Mouse (Mus musculus): ENCODE data around the gene Tuba1a. TPM values are rescaled to one million over a fixed set of nuclear protein-coding genes. Genes with fewer than 3 reads are reported as not detected.
A peak's percentile ranks its signal among the peaks of the same experiment; 100 is the strongest.

The Tuba1a gene
- polyA plus RNA-seq, 1 experiment from 2014 or later = 16,831 TPM

- no peak for ATAC-seq
- Histone ChIP-seq H3K4me2 (ENCODE audit: low read length) (peak overlapping the region; percentile 89), H3K4me1 (replicated peaks; ENCODE audit: control insufficient read depth, insufficient read depth, low read length) (peaks cover 13% of the 10 kb centered on the region), H3K36me3 (ENCODE audit: control insufficient read depth, insufficient read depth) (peaks cover 3% of the 10 kb centered on the region; the same call in 1 of the 2 replicates), H3K9ac (replicated peaks; ENCODE audit: low read depth, low read length) (peak overlapping the region; percentile 54), H3K9me3 (ENCODE audit: control insufficient read depth, low read length) (no peaks in the 10 kb centered on the region), H3K4me3 (replicated peaks; ENCODE audit: low read length) (peak overlapping the region; percentile 42), H3K27ac (ENCODE audit: low read length) (peak overlapping the region; percentile 20), H3K27me3 (replicated peaks; ENCODE audit: control insufficient read depth, insufficient read depth, low read length) (no peaks in the 10 kb centered on the region)
- WGBS = 61% methylated on average over 6 of the region's 6 CpGs
These were observed 4.5 kb downstream of the Tuba1a start for GRCm38 (mm10) chr15:98948857-98949606.

- H3K9me3 ChIP-seq (ENCODE audit: control insufficient read depth, low read length) = no peaks in the 10 kb centered on the region
- H3K27ac ChIP-seq (ENCODE audit: low read length) = peak overlapping the region; percentile 56; the same call in 1 of the 2 replicates
- no peak for ATAC-seq
These were observed 5.1 kb downstream of the Tuba1a start for GRCm38 (mm10) chr15:98948382-98948781.

GRCm38 (mm10) chr15:98947884-98948283, 5.6 kb downstream of the Tuba1a start:
- 44% methylated on average over 3 of the region's 3 CpGs for WGBS
- peak overlapping the region; percentile 89 for H3K4me2 ChIP-seq (ENCODE audit: low read length)
- peaks cover 13% of the 10 kb centered on the region for H3K4me1 ChIP-seq (replicated peaks; ENCODE audit: control insufficient read depth, insufficient read depth, low read length)
- no peaks in the 10 kb centered on the region for H3K9me3 ChIP-seq (ENCODE audit: control insufficient read depth, low read length)
- no peak overlapping the region; the same call in 1 of the 2 replicates for H3K4me3 ChIP-seq (replicated peaks; ENCODE audit: low read length)
- H3K27ac ChIP-seq (ENCODE audit: low read length) = peak overlapping the region; percentile 56; the same call in 1 of the 2 replicates
- peak overlapping the region; percentile 29; the same call in 1 of the 2 replicates for H3K9ac ChIP-seq (replicated peaks; ENCODE audit: low read depth, low read length)
- H3K36me3 ChIP-seq (ENCODE audit: control insufficient read depth, insufficient read depth) = peaks cover 3% of the 10 kb centered on the region; the same call in 1 of the 2 replicates
- no peak for ATAC-seq
- no peaks in the 10 kb centered on the region for H3K27me3 ChIP-seq (replicated peaks; ENCODE audit: control insufficient read depth, insufficient read depth, low read length)

More at GRCm38 (mm10) chr15:98948382-98948781, 5.1 kb downstream of the Tuba1a start:
- peak overlapping the region; percentile 89 for H3K4me2 ChIP-seq (ENCODE audit: low read length)
- H3K27me3 ChIP-seq (replicated peaks; ENCODE audit: control insufficient read depth, insufficient read depth, low read length) = no peaks in the 10 kb centered on the region
- H3K4me3 ChIP-seq (replicated peaks; ENCODE audit: low read length) = no peak overlapping the region; the same call in 1 of the 2 replicates
- H3K9ac ChIP-seq (replicated peaks; ENCODE audit: low read depth, low read length) = peak overlapping the region; percentile 37; the same call in 1 of the 2 replicates
- H3K4me1 ChIP-seq (replicated peaks; ENCODE audit: control insufficient read depth, insufficient read depth, low read length) = peaks cover 13% of the 10 kb centered on the region
- peaks cover 3% of the 10 kb centered on the region; the same call in 1 of the 2 replicates for H3K36me3 ChIP-seq (ENCODE audit: control insufficient read depth, insufficient read depth)

GRCm38 (mm10) chr15:98943133-98943532, 10.4 kb downstream of the Tuba1a start:
- 87% methylated on average over 4 of the region's 4 CpGs for WGBS
- no peak overlapping the region for H3K4me2 ChIP-seq (ENCODE audit: low read length)
- ATAC-seq = no peak
- no peak overlapping the region for H3K4me3 ChIP-seq (replicated peaks; ENCODE audit: low read length)
- no peak overlapping the region for H3K9ac ChIP-seq (replicated peaks; ENCODE audit: low read depth, low read length)
- no peaks in the 10 kb centered on the region for H3K9me3 ChIP-seq (ENCODE audit: control insufficient read depth, low read length)
- peaks cover 9% of the 10 kb centered on the region for H3K4me1 ChIP-seq (replicated peaks; ENCODE audit: control insufficient read depth, insufficient read depth, low read length)
- H3K27me3 ChIP-seq (replicated peaks; ENCODE audit: control insufficient read depth, insufficient read depth, low read length) = no peaks in the 10 kb centered on the region
- H3K36me3 ChIP-seq (ENCODE audit: control insufficient read depth, insufficient read depth) = no peaks in the 10 kb centered on the region
- H3K27ac ChIP-seq (ENCODE audit: low read length) = no peak overlapping the region

DNA sequence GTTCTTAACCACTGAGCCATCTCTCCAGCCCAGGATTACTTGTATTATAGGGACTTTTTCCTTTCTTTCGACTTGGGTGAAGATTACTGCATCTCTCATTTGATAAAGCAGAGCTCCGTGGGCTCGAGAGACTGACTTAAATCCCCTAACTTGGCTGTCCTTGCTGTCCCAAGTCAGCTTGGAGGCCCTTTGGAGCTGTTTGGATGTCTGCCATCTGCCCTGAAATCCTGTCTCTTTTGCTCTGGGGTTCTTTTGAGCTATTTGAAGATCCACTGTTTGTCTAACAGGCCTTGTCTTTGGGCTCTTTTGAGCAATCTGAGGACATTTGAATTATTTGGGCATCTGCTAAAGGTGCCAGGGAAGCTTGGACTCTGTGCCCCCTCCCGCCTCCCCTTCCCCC, 11.4 kb downstream of the Tuba1a start:
- WGBS = 71% methylated on average over 4 of the region's 4 CpGs
- Histone ChIP-seq H3K4me3 (replicated peaks; ENCODE audit: low read length) (no peak overlapping the region), H3K27ac (ENCODE audit: low read length) (no peak overlapping the region), H3K9ac (replicated peaks; ENCODE audit: low read depth, low read length) (no peak overlapping the region), H3K9me3 (ENCODE audit: control insufficient read depth, low read length) (no peaks in the 10 kb centered on the region), H3K4me1 (replicated peaks; ENCODE audit: control insufficient read depth, insufficient read depth, low read length) (peaks cover 6% of the 10 kb centered on the region), H3K36me3 (ENCODE audit: control insufficient read depth, insufficient read depth) (no peaks in the 10 kb centered on the region), H3K27me3 (replicated peaks; ENCODE audit: control insufficient read depth, insufficient read depth, low read length) (no peaks in the 10 kb centered on the region), H3K4me2 (ENCODE audit: low read length) (no peak overlapping the region)
- ATAC-seq = no peak

DNA sequence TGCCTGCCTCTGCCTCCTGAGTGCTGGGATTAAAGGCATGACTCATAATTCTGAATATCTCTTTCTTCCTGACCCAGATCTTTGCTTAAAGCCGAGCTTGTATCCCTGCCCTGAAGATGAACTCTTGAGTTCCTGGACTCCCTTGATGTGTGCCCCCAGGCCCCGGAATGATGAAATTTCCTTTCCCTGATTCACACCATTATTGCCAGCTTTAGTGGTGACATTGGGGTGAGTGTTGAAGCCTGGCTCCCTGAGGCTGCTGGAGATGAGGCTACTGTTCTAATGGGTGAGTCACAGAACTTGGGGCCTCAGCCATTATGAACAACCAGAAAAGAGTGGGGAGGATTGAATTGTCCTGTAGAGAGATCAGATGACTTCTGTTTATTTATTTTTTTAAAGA, 12.0 kb downstream of the Tuba1a start:
- Histone ChIP-seq H3K9me3 (ENCODE audit: control insufficient read depth, low read length) (no peaks in the 10 kb centered on the region), H3K4me3 (replicated peaks; ENCODE audit: low read length) (no peak overlapping the region), H3K27me3 (replicated peaks; ENCODE audit: control insufficient read depth, insufficient read depth, low read length) (no peaks in the 10 kb centered on the region), H3K4me1 (replicated peaks; ENCODE audit: control insufficient read depth, insufficient read depth, low read length) (peaks cover 6% of the 10 kb centered on the region), H3K9ac (replicated peaks; ENCODE audit: low read depth, low read length) (no peak overlapping the region), H3K4me2 (ENCODE audit: low read length) (no peak overlapping the region), H3K36me3 (ENCODE audit: control insufficient read depth, insufficient read depth) (no peaks in the 10 kb centered on the region), H3K27ac (ENCODE audit: low read length) (no peak overlapping the region)
- 91% methylated on average over 2 of the region's 2 CpGs for WGBS
- ATAC-seq = no peak

DNA sequence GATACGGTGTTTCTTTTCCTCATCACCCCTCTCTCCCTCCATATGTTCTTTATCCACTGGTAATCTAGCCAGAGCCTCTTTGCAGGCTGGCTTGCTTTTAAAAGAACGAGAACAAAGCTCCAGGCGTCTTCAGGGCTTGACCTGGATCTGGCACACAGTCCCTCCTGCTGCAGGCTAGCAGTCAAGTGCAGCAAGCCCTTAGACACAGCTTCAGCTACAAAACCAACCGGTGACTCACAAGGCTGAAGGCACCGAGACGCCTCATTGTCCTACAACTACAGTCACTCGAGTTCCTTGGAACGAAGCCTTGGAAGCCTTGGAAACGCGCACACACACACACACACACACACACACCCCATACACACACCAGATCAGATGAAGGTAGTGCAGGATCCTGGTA, 12.7 kb downstream of the Tuba1a start:
- H3K27ac ChIP-seq (ENCODE audit: low read length) = peak overlapping the region; percentile 72
- no peak overlapping the region for H3K4me2 ChIP-seq (ENCODE audit: low read length)
- 44% methylated on average over 10 of the region's 10 CpGs for WGBS
- no peak overlapping the region for H3K4me3 ChIP-seq (replicated peaks; ENCODE audit: low read length)
- no peaks in the 10 kb centered on the region for H3K36me3 ChIP-seq (ENCODE audit: control insufficient read depth, insufficient read depth)
- no peaks in the 10 kb centered on the region for H3K27me3 ChIP-seq (replicated peaks; ENCODE audit: control insufficient read depth, insufficient read depth, low read length)
- no peak for ATAC-seq
- no peak overlapping the region for H3K9ac ChIP-seq (replicated peaks; ENCODE audit: low read depth, low read length)
- peaks cover 7% of the 10 kb centered on the region for H3K4me1 ChIP-seq (replicated peaks; ENCODE audit: control insufficient read depth, insufficient read depth, low read length)
- no peaks in the 10 kb centered on the region for H3K9me3 ChIP-seq (ENCODE audit: control insufficient read depth, low read length)

DNA sequence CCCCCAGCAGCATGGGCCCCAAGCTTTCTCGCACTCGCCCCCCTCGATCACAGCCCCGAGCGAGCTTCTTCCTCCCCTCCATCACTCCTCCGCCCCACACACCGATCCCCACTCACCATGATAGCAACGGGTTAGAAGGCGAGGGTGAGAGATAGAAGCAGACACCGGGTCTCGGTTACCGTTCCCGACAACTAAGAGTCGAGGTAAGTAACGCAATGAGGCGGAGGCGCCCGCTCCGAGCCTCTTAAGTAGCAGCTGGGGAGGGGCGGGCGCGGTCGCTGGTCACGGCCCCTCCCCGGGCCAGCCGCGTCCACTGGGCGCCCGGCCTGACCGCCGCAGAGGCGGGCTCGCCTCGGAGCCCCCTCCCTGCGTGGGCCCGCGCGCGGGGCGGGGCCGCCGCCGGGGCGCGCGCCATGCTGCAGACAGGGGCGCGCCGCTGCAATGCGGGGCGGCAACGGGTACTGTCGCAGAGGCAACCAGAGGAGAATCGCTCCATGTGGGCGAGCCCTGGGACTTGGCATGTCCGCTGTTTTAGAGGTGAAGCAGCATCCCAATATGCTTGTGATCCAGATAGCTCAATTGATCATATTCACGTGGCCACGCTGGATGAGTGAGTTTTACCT, 19.2 kb downstream of the Tuba1a start, which contains the start of gene Tuba1b:
Tuba1b (minus strand) TSS at position 349 of the 623 bp plus-strand sequence.
- Histone ChIP-seq H3K4me2 (ENCODE audit: low read length) (peak within 1 kb of the TSS; percentile 99), H3K27ac (ENCODE audit: low read length) (peak within 1 kb of the TSS; percentile 99), H3K27me3 (replicated peaks; ENCODE audit: control insufficient read depth, insufficient read depth, low read length) (no peaks in the 10 kb centered on the region), H3K36me3 (ENCODE audit: control insufficient read depth, insufficient read depth) (peaks cover 5% of the 10 kb centered on the region; the same call in 1 of the 2 replicates), H3K9me3 (ENCODE audit: control insufficient read depth, low read length) (no peaks in the 10 kb centered on the region), H3K9ac (replicated peaks; ENCODE audit: low read depth, low read length) (peak within 1 kb of the TSS; percentile 92), H3K4me1 (replicated peaks; ENCODE audit: control insufficient read depth, insufficient read depth, low read length) (peaks cover 25% of the 10 kb centered on the region), H3K4me3 (replicated peaks; ENCODE audit: low read length) (peak within 1 kb of the TSS; percentile 82)
- peak; percentile 91 for ATAC-seq
- under 1% methylated on average over 58 of the region's 58 CpGs for WGBS

DNA sequence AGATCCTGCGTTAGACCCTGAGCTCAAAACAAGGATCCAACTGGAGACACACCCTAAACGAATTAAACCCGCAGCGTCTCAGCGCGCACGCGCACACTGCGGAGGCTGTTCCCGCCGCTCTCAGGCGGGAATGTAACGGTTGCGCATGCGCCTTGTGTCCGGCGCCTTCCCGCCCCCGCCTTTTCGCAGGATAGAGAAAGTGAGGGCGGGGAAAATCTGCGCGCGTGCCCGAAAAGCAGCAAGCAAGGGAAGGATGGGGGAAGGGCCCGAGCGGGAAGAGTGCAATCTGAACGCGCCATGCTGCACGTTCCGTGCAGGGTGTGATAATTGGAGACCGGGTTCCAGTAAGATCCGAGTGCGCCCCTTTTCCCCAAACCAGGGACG, 19.7 kb downstream of the Tuba1a start:
- peak; percentile 90 for ATAC-seq
- H3K27ac ChIP-seq (ENCODE audit: low read length) = peak overlapping the region; percentile 99
- H3K4me3 ChIP-seq (replicated peaks; ENCODE audit: low read length) = peak overlapping the region; percentile 82
- peak overlapping the region; percentile 92 for H3K9ac ChIP-seq (replicated peaks; ENCODE audit: low read depth, low read length)
- H3K9me3 ChIP-seq (ENCODE audit: control insufficient read depth, low read length) = no peaks in the 10 kb centered on the region
- peaks cover 5% of the 10 kb centered on the region; the same call in 1 of the 2 replicates for H3K36me3 ChIP-seq (ENCODE audit: control insufficient read depth, insufficient read depth)
- H3K27me3 ChIP-seq (replicated peaks; ENCODE audit: control insufficient read depth, insufficient read depth, low read length) = no peaks in the 10 kb centered on the region
- H3K4me2 ChIP-seq (ENCODE audit: low read length) = peak overlapping the region; percentile 99
- H3K4me1 ChIP-seq (replicated peaks; ENCODE audit: control insufficient read depth, insufficient read depth, low read length) = peaks cover 27% of the 10 kb centered on the region
- WGBS = under 1% methylated on average over 35 of the region's 35 CpGs

All from forebrain, embryonic 16.5 days (tissue).